Mouse (Mus musculus) 416B (cell line): ENCODE measurements around the gene Zfp239.
"Not testable (repeated sequence)": the region's sequence is repeated elsewhere in the genome, so short reads cannot be mapped to it uniquely, and the experiment has no call there.

Source experiments
- DNase-seq: peaks from one replicate; pipeline ENCODE4 v3.0.0; 2011; ENCODE audit warnings: low read depth

Gene Zfp239

GRCm38 (mm10) chr6:117861848-117862247 lies at the start of gene Zfp239:
Gene Zfp239 (plus strand): TSS chr6:117862100.
- peak; percentile 47 for DNase-seq

- DNase-seq = no peak
Observed at GRCm38 (mm10) chr6:117814681-117815080, 47.2 kb upstream of the Zfp239 start.

GRCm38 (mm10) chr6:117817108-117817541 lies 44.8 kb upstream of the Zfp239 start:
- DNase-seq = peak; percentile 89

GRCm38 (mm10) chr6:117820327-117820726 lies 41.6 kb upstream of the Zfp239 start:
- DNase-seq = no peak

- peak; percentile 79 for DNase-seq
Observed at GRCm38 (mm10) chr6:117825369-117825768, 36.5 kb upstream of the Zfp239 start.

GRCm38 (mm10) chr6:117828273-117828672 lies 33.6 kb upstream of the Zfp239 start:
- DNase-seq = peak; percentile 69

GRCm38 (mm10) chr6:117840686-117841510 lies 21.0 kb upstream of the Zfp239 start, which contains the start of gene Zfp637:
Gene Zfp637 (plus strand): TSS chr6:117841180.
- peak; percentile 85 for DNase-seq

- peak; percentile 46 for DNase-seq
Observed at GRCm38 (mm10) chr6:117841511-117841955, 20.4 kb upstream of the Zfp239 start.

GRCm38 (mm10) chr6:117844597-117844996 lies 17.3 kb upstream of the Zfp239 start:
- no peak for DNase-seq

GRCm38 (mm10) chr6:117846671-117847070 lies 15.2 kb upstream of the Zfp239 start:
- DNase-seq = not testable (repeated sequence)

GRCm38 (mm10) chr6:117847772-117848171 lies 14.1 kb upstream of the Zfp239 start:
- peak; percentile 51 for DNase-seq

- DNase-seq = no peak
Observed at GRCm38 (mm10) chr6:117848577-117848976, 13.3 kb upstream of the Zfp239 start.

GRCm38 (mm10) chr6:117851747-117852146 lies 10.2 kb upstream of the Zfp239 start:
- peak; percentile 60 for DNase-seq

GRCm38 (mm10) chr6:117857990-117858389 lies 3.9 kb upstream of the Zfp239 start:
- peak; percentile 47 for DNase-seq

GRCm38 (mm10) chr6:117862465-117862864 lies 565 bp downstream of the Zfp239 start:
- no peak for DNase-seq

GRCm38 (mm10) chr6:117862899-117863620 lies 1.2 kb downstream of the Zfp239 start:
- peak; percentile 83 for DNase-seq

- DNase-seq = no peak
Observed at GRCm38 (mm10) chr6:117863751-117864150, 1.9 kb downstream of the Zfp239 start.

- no peak for DNase-seq
Observed at GRCm38 (mm10) chr6:117868187-117868586, 6.3 kb downstream of the Zfp239 start.

- no peak for DNase-seq
Observed at GRCm38 (mm10) chr6:117871034-117871433, 9.1 kb downstream of the Zfp239 start.

GRCm38 (mm10) chr6:117873450-117873849 lies 11.6 kb downstream of the Zfp239 start:
- DNase-seq = not testable (repeated sequence)

- no peak for DNase-seq
Observed at GRCm38 (mm10) chr6:117874621-117875281, 12.9 kb downstream of the Zfp239 start.

GRCm38 (mm10) chr6:117878700-117879407 lies 17.0 kb downstream of the Zfp239 start:
- DNase-seq = peak; percentile 98
